Mouse (Mus musculus): ENCODE results near the gene Usp28.
A peak's percentile ranks its signal among the peaks of the same experiment; 100 is the strongest.

Usp28 gene

GRCm38 (mm10) chr9:48987201-48988101 is 2.3 kb downstream of the Usp28 start:
- no peak for DNase-seq (ENCODE audit: low read depth, low spot score)
- no peaks in the 10 kb centered on the region for H3K27me3 ChIP-seq (ENCODE audit: control insufficient read depth, insufficient read depth, low read length, poor library complexity, severe bottlenecking)
- H3K36me3 ChIP-seq (ENCODE audit: control insufficient read depth, insufficient read depth, low read length, poor library complexity, severe bottlenecking), result no peaks in the 10 kb centered on the region

GRCm38 (mm10) chr9:48991671-48992070 is 6.5 kb downstream of the Usp28 start:
- no peaks in the 10 kb centered on the region for H3K36me3 ChIP-seq (ENCODE audit: control insufficient read depth, insufficient read depth, low read length, poor library complexity, severe bottlenecking)
- no peaks in the 10 kb centered on the region for H3K27me3 ChIP-seq (ENCODE audit: control insufficient read depth, insufficient read depth, low read length, poor library complexity, severe bottlenecking)
- DNase-seq (ENCODE audit: low read depth, low spot score), result no peak

GRCm38 (mm10) chr9:48994779-48995178 is 9.6 kb downstream of the Usp28 start:
- Histone ChIP-seq H3K27me3 (ENCODE audit: control insufficient read depth, insufficient read depth, low read length, poor library complexity, severe bottlenecking) (no peaks in the 10 kb centered on the region), H3K36me3 (ENCODE audit: control insufficient read depth, insufficient read depth, low read length, poor library complexity, severe bottlenecking) (no peaks in the 10 kb centered on the region)
- no peak for DNase-seq (ENCODE audit: low read depth, low spot score)

- DNase-seq (ENCODE audit: low read depth, low spot score), result peak; percentile 14
- Histone ChIP-seq H3K36me3 (ENCODE audit: control insufficient read depth, insufficient read depth, low read length, poor library complexity, severe bottlenecking) (no peaks in the 10 kb centered on the region), H3K27me3 (ENCODE audit: control insufficient read depth, insufficient read depth, low read length, poor library complexity, severe bottlenecking) (no peaks in the 10 kb centered on the region)
Observed at GRCm38 (mm10) chr9:48995735-48996134, 10.6 kb downstream of the Usp28 start.

- H3K27me3 ChIP-seq (ENCODE audit: control insufficient read depth, insufficient read depth, low read length, poor library complexity, severe bottlenecking), result no peaks in the 10 kb centered on the region
- DNase-seq (ENCODE audit: low read depth, low spot score), result no peak
- H3K36me3 ChIP-seq (ENCODE audit: control insufficient read depth, insufficient read depth, low read length, poor library complexity, severe bottlenecking), result 0 out of 2 replicates have a peak, but pooled peaks cover 2% of the 10 kb centered on the region
Observed at GRCm38 (mm10) chr9:48999256-48999655, 14.1 kb downstream of the Usp28 start.

GRCm38 (mm10) chr9:49015824-49016223 is 30.6 kb downstream of the Usp28 start:
- Histone ChIP-seq H3K36me3 (ENCODE audit: control insufficient read depth, insufficient read depth, low read length, poor library complexity, severe bottlenecking) (peaks cover 6% of the 10 kb centered on the region), H3K27me3 (ENCODE audit: control insufficient read depth, insufficient read depth, low read length, poor library complexity, severe bottlenecking) (no peaks in the 10 kb centered on the region)
- DNase-seq (ENCODE audit: low read depth, low spot score), result no peak

- H3K36me3 ChIP-seq (ENCODE audit: control insufficient read depth, insufficient read depth, low read length, poor library complexity, severe bottlenecking), result peaks cover 2% of the 10 kb centered on the region
Observed at GRCm38 (mm10) chr9:49021289-49021688, 36.1 kb downstream of the Usp28 start.

GRCm38 (mm10) chr9:49023956-49024355 is 38.8 kb downstream of the Usp28 start:
- Histone ChIP-seq H3K36me3 (ENCODE audit: control insufficient read depth, insufficient read depth, low read length, poor library complexity, severe bottlenecking) (peaks cover 2% of the 10 kb centered on the region), H3K27me3 (ENCODE audit: control insufficient read depth, insufficient read depth, low read length, poor library complexity, severe bottlenecking) (no peaks in the 10 kb centered on the region)
- DNase-seq (ENCODE audit: low read depth, low spot score), result no peak

More at GRCm38 (mm10) chr9:49021289-49021688, 36.1 kb downstream of the Usp28 start:
- no peaks in the 10 kb centered on the region for H3K27me3 ChIP-seq (ENCODE audit: control insufficient read depth, insufficient read depth, low read length, poor library complexity, severe bottlenecking)
- no peak for DNase-seq (ENCODE audit: low read depth, low spot score)

GRCm38 (mm10) chr9:49024529-49024928 is 39.4 kb downstream of the Usp28 start:
- Histone ChIP-seq H3K36me3 (ENCODE audit: control insufficient read depth, insufficient read depth, low read length, poor library complexity, severe bottlenecking) (peaks cover 2% of the 10 kb centered on the region), H3K27me3 (ENCODE audit: control insufficient read depth, insufficient read depth, low read length, poor library complexity, severe bottlenecking) (no peaks in the 10 kb centered on the region)
- DNase-seq (ENCODE audit: low read depth, low spot score), result no peak

GRCm38 (mm10) chr9:49034764-49035163 is 49.6 kb downstream of the Usp28 start:
- Histone ChIP-seq H3K36me3 (ENCODE audit: control insufficient read depth, insufficient read depth, low read length, poor library complexity, severe bottlenecking) (peaks cover 17% of the 10 kb centered on the region), H3K27me3 (ENCODE audit: control insufficient read depth, insufficient read depth, low read length, poor library complexity, severe bottlenecking) (no peaks in the 10 kb centered on the region)
- DNase-seq (ENCODE audit: low read depth, low spot score), result no peak

GRCm38 (mm10) chr9:49050901-49051300 is 65.7 kb downstream of the Usp28 start:
- no peak for DNase-seq (ENCODE audit: low read depth, low spot score)
- no peaks in the 10 kb centered on the region for H3K36me3 ChIP-seq (ENCODE audit: control insufficient read depth, insufficient read depth, low read length, poor library complexity, severe bottlenecking)
- H3K27me3 ChIP-seq (ENCODE audit: control insufficient read depth, insufficient read depth, low read length, poor library complexity, severe bottlenecking), result no peaks in the 10 kb centered on the region

- no peaks in the 10 kb centered on the region for H3K27me3 ChIP-seq (ENCODE audit: control insufficient read depth, insufficient read depth, low read length, poor library complexity, severe bottlenecking)
- DNase-seq (ENCODE audit: low read depth, low spot score), result peak; percentile 73
- H3K36me3 ChIP-seq (ENCODE audit: control insufficient read depth, insufficient read depth, low read length, poor library complexity, severe bottlenecking), result no peaks in the 10 kb centered on the region
Observed at GRCm38 (mm10) chr9:49051349-49051748, 66.2 kb downstream of the Usp28 start.

GRCm38 (mm10) chr9:49054028-49054427 is 68.9 kb downstream of the Usp28 start:
- no peaks in the 10 kb centered on the region for H3K27me3 ChIP-seq (ENCODE audit: control insufficient read depth, insufficient read depth, low read length, poor library complexity, severe bottlenecking)
- DNase-seq (ENCODE audit: low read depth, low spot score), result no peak

GRCm38 (mm10) chr9:49055333-49056205 is 70.4 kb downstream of the Usp28 start, which contains the start of gene Zw10:
Zw10 (plus strand) TSS chr9:49055613.
- H3K27me3 ChIP-seq (ENCODE audit: control insufficient read depth, insufficient read depth, low read length, poor library complexity, severe bottlenecking), result no peaks in the 10 kb centered on the region
- DNase-seq (ENCODE audit: low read depth, low spot score), result peak; percentile 95
- H3K36me3 ChIP-seq (ENCODE audit: control insufficient read depth, insufficient read depth, low read length, poor library complexity, severe bottlenecking), result no peaks in the 10 kb centered on the region

More at GRCm38 (mm10) chr9:49054028-49054427, 68.9 kb downstream of the Usp28 start:
- no peaks in the 10 kb centered on the region for H3K36me3 ChIP-seq (ENCODE audit: control insufficient read depth, insufficient read depth, low read length, poor library complexity, severe bottlenecking)

GRCm38 (mm10) chr9:49076847-49077246 is 91.7 kb downstream of the Usp28 start:
- DNase-seq (ENCODE audit: low read depth, low spot score), result no peak
- Histone ChIP-seq H3K36me3 (ENCODE audit: control insufficient read depth, insufficient read depth, low read length, poor library complexity, severe bottlenecking) (peaks cover 19% of the 10 kb centered on the region), H3K27me3 (ENCODE audit: control insufficient read depth, insufficient read depth, low read length, poor library complexity, severe bottlenecking) (no peaks in the 10 kb centered on the region)

All from splenic B cell, adult 2 months (primary cell).